Mouse (Mus musculus) stomach, postnatal 0 days (tissue): ENCODE measurements around the gene Adcy5.

Source experiments
- CTCF ChIP-seq: IDR thresholded peaks from 2 replicates; pipeline ENCODE4 v1.5.1; 2016; ENCODE audit warnings: antibody characterized with exemption, low read depth, mild to moderate bottlenecking, moderate library complexity
- EP300 ChIP-seq: optimal IDR thresholded peaks from 2 replicates; pipeline ENCODE3; 2016; ENCODE audit warnings: antibody characterized with exemption

GRCm38 (mm10) chr16:35239966-35240730 lies 85.5 kb downstream of the Adcy5 start:
- TF ChIP-seq CTCF (no peak), EP300 (no peak)
